Mouse (Mus musculus) adrenal gland, postnatal 25 days (tissue): ENCODE measurements around the gene Myo9b. TPM values are rescaled to one million over a fixed set of nuclear protein-coding genes. Genes with fewer than 3 reads are reported as not detected.

Source experiments
- total RNA-seq: library from RNA; stranded (reverse); gene quantifications from 2 replicates; pipeline ENCODE4 v1.2.3, GENCODE M21; 2021

The Myo9b gene
- total RNA-seq, 1 experiment from 2014 or later: 42.0 TPM

Other genes with a start within 250 kb of the Myo9b start
- gene Haus8, start 220 bp downstream of the Myo9b start, total RNA-seq: 19.6 and 21.5 TPM in 2 replicates
- gene Use1, start 94.1 kb downstream of the Myo9b start, total RNA-seq: 168 and 199 TPM in 2 replicates
- gene Ocel1, start 98.6 kb downstream of the Myo9b start, total RNA-seq: 18.7 and 20.7 TPM in 2 replicates
- gene Nr2f6, start 109.2 kb downstream of the Myo9b start, total RNA-seq: 64.5 and 75.8 TPM in 2 replicates
- gene Ushbp1, start 123.1 kb downstream of the Myo9b start, total RNA-seq: 20.6 and 25.8 TPM in 2 replicates
- gene Babam1, start 124.1 kb downstream of the Myo9b start, total RNA-seq: 105 and 116 TPM in 2 replicates
- 3.2 and 4.1 TPM in 2 replicates for gene Ankle1, start 133.3 kb downstream of the Myo9b start, total RNA-seq
- 63.0 and 82.8 TPM in 2 replicates for gene Abhd8, start 190.9 kb downstream of the Myo9b start, total RNA-seq
- gene Mrpl34, start 192.2 kb downstream of the Myo9b start, total RNA-seq: 109 and 113 TPM in 2 replicates
- 62.5 and 64.7 TPM in 2 replicates for gene Dda1, start 196.5 kb downstream of the Myo9b start, total RNA-seq
- 17.3 and 23.3 TPM in 2 replicates for gene Ano8, start 213.2 kb downstream of the Myo9b start, total RNA-seq
- gene Gtpbp3, start 215.4 kb downstream of the Myo9b start, total RNA-seq: 26.5 and 28.7 TPM in 2 replicates
- gene Plvap, start 239.0 kb downstream of the Myo9b start, total RNA-seq: 167 and 192 TPM in 2 replicates